Mouse (Mus musculus) forebrain, embryonic 12.5 days (tissue): Measurements from ENCODE around the gene Dnase2b. TPM values are rescaled to one million over a fixed set of nuclear protein-coding genes. Genes with fewer than 3 reads are reported as not detected.
A peak's percentile ranks its signal among the peaks of the same experiment; 100 is the strongest.

Experiments used
- ATAC-seq: fragments of 200-750 bp; cut with Nextera tagmentation; 2 replicates; pipeline ENCODE4 v1.8.0; 2017; ENCODE audit warnings: moderate TSS enrichment; ENCODE audit not compliant: low FRiP score
- H3K27ac ChIP-seq: fragments of 300-500 bp; sonication (generic); 2 replicates; pipeline ENCODE4 v1.5.1; 2016; ENCODE audit warnings: mild to moderate bottlenecking
- H3K27me3 ChIP-seq: fragments of 300-500 bp; sonication (generic); 2 replicates; pipeline ENCODE4 v1.6.1; 2016; ENCODE audit warnings: mild to moderate bottlenecking
- H3K36me3 ChIP-seq: fragments of 300-500 bp; sonication (generic); replicated peaks from 2 replicates; pipeline ENCODE4 v1.6.1; 2016; ENCODE audit warnings: mild to moderate bottlenecking
- H3K4me1 ChIP-seq: fragments of 300-500 bp; sonication (generic); 2 replicates; pipeline ENCODE4 v1.6.1; 2016
- H3K4me2 ChIP-seq: fragments of 300-500 bp; sonication (generic); 2 replicates; pipeline ENCODE4 v1.6.1; 2016; ENCODE audit warnings: mild to moderate bottlenecking, moderate library complexity
- H3K4me3 ChIP-seq: fragments of 300-500 bp; sonication (generic); replicated peaks from 2 replicates; pipeline ENCODE4 v1.5.1; 2016; ENCODE audit warnings: mild to moderate bottlenecking
- H3K9ac ChIP-seq: fragments of 300-500 bp; sonication (generic); 2 replicates; pipeline ENCODE4 v1.6.1; 2016; ENCODE audit warnings: mild to moderate bottlenecking
- H3K9me3 ChIP-seq: fragments of 300-500 bp; sonication (generic); 2 replicates; pipeline ENCODE4 v1.6.1; 2016
- WGBS: fragments of 180-500 bp; shearing (Covaris S2); methylation state at CpG from one replicate; pipeline ENCODE4 v1.1.7; 2016; 5-methylcytosine and 5-hydroxymethylcytosine counted together
- polyA plus RNA-seq: library from polyadenylated mRNA; unstranded; fragments of >200 nt; fragmentation: Nextera tagmentation; extraction: Ambion mirVana; gene quantifications from 2 replicates; pipeline ENCODE4 v1.2.1, GENCODE M21; 2016

Gene Dnase2b
- polyA plus RNA-seq, 1 experiment from 2014 or later, result not detected

DNA sequence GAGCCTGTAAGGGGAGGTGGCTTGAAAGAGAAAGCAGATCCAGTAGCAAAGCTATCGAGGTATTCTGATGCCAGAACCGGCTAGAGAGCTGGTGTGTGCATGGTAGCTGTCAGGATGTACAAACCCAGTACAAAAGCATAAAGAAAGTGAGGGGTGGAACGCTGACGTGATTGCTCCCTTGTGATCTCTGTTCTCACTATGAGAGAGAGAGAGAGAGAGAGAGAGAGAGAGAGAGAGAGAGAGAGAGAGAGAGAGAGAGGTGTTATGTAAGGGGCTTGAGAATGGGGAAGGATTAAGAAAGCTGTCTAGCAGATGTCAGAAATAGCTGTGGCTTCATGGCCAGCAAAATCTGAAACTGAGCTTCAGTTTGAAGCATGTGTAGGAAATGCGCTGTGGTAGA, 31.5 kb downstream of the Dnase2b start:
- no peak overlapping the region for H3K4me2 ChIP-seq
- no peaks in the 10 kb centered on the region for H3K4me1 ChIP-seq
- H3K36me3 ChIP-seq, result no peaks in the 10 kb centered on the region
- no peak overlapping the region for H3K4me3 ChIP-seq
- H3K9ac ChIP-seq, result no peak overlapping the region
- no peaks in the 10 kb centered on the region for H3K27me3 ChIP-seq
- H3K27ac ChIP-seq, result no peak overlapping the region
- H3K9me3 ChIP-seq, result no peaks in the 10 kb centered on the region
- WGBS, result 69% methylated on average over 5 of the region's 5 CpGs
- ATAC-seq, result no peak

- H3K27ac ChIP-seq, result no peak overlapping the region
- no peak overlapping the region for H3K9ac ChIP-seq
- no peaks in the 10 kb centered on the region for H3K27me3 ChIP-seq
- H3K4me1 ChIP-seq, result no peaks in the 10 kb centered on the region
- H3K36me3 ChIP-seq, result no peaks in the 10 kb centered on the region
- H3K9me3 ChIP-seq, result no peaks in the 10 kb centered on the region
- ATAC-seq, result no peak
- H3K4me2 ChIP-seq, result no peak overlapping the region
- WGBS, result 88% methylated on average over 4 of the region's 4 CpGs
- no peak overlapping the region for H3K4me3 ChIP-seq
These were observed 31.9 kb downstream of the Dnase2b start for GRCm38 (mm10) chr3:146583478-146583877.

GRCm38 (mm10) chr3:146580039-146580729, 35.2 kb downstream of the Dnase2b start:
- ATAC-seq, result no peak
- H3K27me3 ChIP-seq, result no peaks in the 10 kb centered on the region
- H3K9ac ChIP-seq, result no peak overlapping the region
- H3K4me2 ChIP-seq, result no peak overlapping the region
- no peak overlapping the region for H3K27ac ChIP-seq
- no peaks in the 10 kb centered on the region for H3K9me3 ChIP-seq
- H3K4me1 ChIP-seq, result no peaks in the 10 kb centered on the region
- no peaks in the 10 kb centered on the region for H3K36me3 ChIP-seq
- 91% methylated on average over 3 of the region's 3 CpGs for WGBS
- H3K4me3 ChIP-seq, result no peak overlapping the region

- Histone ChIP-seq H3K9me3 (no peaks in the 10 kb centered on the region), H3K4me3 (no peak overlapping the region), H3K4me1 (no peaks in the 10 kb centered on the region), H3K4me2 (no peak overlapping the region), H3K27ac (no peak overlapping the region), H3K36me3 (no peaks in the 10 kb centered on the region), H3K27me3 (no peaks in the 10 kb centered on the region), H3K9ac (no peak overlapping the region)
- WGBS, result 65% methylated on average over 2 of the region's 2 CpGs
- no peak for ATAC-seq
These were observed 37.8 kb downstream of the Dnase2b start for GRCm38 (mm10) chr3:146577591-146577990.

DNA sequence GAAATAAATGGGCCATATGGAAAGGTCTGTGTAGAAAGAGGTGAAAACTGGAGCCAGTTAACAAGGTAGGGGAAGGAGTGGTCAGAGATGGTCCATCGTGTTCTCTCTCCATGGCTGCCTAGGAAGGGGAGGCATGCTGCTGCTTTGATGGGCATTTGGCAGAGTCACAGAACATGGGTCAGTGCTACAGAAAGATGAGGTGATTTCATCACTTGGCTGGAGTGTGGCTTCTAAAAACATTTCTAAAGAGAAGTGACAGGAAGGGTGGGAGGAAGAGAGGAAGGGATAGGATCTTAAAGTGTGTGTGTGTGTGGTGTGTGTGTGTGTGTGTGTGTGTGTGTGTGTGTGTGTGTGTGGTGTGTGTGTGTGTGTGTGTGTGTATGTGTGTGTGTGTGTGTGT, 44.1 kb downstream of the Dnase2b start:
- Histone ChIP-seq H3K4me2 (no peak overlapping the region), H3K9ac (no peak overlapping the region), H3K27me3 (no peaks in the 10 kb centered on the region), H3K4me3 (no peak overlapping the region), H3K27ac (no peak overlapping the region), H3K9me3 (no peaks in the 10 kb centered on the region), H3K4me1 (no peaks in the 10 kb centered on the region), H3K36me3 (no peaks in the 10 kb centered on the region)
- WGBS, result 70% methylated on average over 1 of the region's 1 CpGs
- ATAC-seq, result no peak

- WGBS, result 85% methylated on average over 6 of the region's 6 CpGs
- H3K27me3 ChIP-seq, result no peaks in the 10 kb centered on the region
These were observed 44.5 kb downstream of the Dnase2b start for GRCm38 (mm10) chr3:146570939-146571338.

DNA sequence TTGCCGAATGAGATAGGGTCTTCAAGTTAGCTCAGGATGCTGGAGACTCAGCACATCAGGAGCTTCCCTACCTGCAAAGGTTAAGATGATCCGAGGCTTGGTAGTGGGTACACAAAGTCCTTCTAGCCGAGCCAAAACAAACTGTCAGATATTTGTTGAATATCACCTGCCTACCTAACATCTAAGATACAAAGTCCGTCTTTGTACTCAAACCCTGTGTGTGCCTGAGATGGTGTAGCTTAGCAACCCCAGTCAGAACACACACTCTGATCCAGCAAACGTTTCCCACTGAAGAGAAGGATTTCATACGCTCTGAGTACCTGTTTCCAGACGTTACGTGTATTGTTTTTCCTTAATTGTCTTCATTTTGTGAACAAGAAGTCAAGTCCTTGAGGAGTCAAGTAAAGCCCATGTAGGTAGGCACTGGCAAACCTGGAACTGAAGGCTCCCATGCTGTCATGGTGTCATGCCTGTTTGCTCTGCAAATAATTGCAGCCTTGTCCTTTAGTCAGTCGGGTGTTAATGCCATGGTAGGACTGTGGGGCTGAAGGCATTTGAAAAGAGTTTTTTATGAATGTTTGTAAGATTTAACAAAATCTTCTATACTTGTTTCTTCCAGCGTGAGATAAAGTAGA, 45.1 kb downstream of the Dnase2b start, which contains the start of gene Uox:
TSS of gene Uox (plus strand) at position 279 of the 635 bp plus-strand sequence.
- Histone ChIP-seq H3K9ac (no peak within 1 kb of the TSS), H3K36me3 (no peaks in the 10 kb centered on the region), H3K9me3 (no peaks in the 10 kb centered on the region), H3K27ac (no peak within 1 kb of the TSS), H3K27me3 (no peaks in the 10 kb centered on the region), H3K4me1 (no peaks in the 10 kb centered on the region), H3K4me2 (no peak within 1 kb of the TSS), H3K4me3 (no peak within 1 kb of the TSS)
- WGBS, result 87% methylated on average over 10 of the region's 10 CpGs
- ATAC-seq, result no peak

More at GRCm38 (mm10) chr3:146570939-146571338, 44.5 kb downstream of the Dnase2b start:
- Histone ChIP-seq H3K9me3 (no peaks in the 10 kb centered on the region), H3K36me3 (no peaks in the 10 kb centered on the region), H3K4me3 (no peak overlapping the region), H3K4me2 (no peak overlapping the region), H3K9ac (no peak overlapping the region), H3K27ac (no peak overlapping the region), H3K4me1 (no peaks in the 10 kb centered on the region)
- no peak for ATAC-seq

DNA sequence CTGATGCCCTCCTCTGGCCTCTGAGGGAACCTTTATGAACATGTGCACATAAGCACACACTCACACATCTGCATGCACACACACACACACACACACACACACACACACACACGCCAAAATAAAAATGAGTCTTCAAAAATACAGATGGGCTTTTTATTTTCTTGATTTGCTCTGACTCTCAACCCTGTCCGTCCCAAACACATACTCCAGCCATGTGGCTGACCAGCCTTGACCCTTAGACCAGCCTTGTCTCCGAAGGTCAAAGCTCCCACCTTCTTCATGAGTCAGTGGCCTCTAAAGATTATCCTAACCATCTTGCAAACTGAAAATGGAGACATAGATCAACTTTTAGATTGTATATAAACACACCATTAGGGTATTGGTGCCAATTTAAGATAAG, 45.8 kb downstream of the Dnase2b start:
- no peak overlapping the region for H3K4me3 ChIP-seq
- H3K9me3 ChIP-seq, result no peaks in the 10 kb centered on the region
- H3K4me2 ChIP-seq, result no peak overlapping the region
- H3K36me3 ChIP-seq, result no peaks in the 10 kb centered on the region
- no peak overlapping the region for H3K9ac ChIP-seq
- 0 out of 2 replicates have a peak, but pooled peaks cover 3% of the 10 kb centered on the region for H3K4me1 ChIP-seq
- no peaks in the 10 kb centered on the region for H3K27me3 ChIP-seq
- ATAC-seq, result no peak
- WGBS, result 89% methylated on average over 3 of the region's 3 CpGs
- no peak overlapping the region for H3K27ac ChIP-seq

DNA sequence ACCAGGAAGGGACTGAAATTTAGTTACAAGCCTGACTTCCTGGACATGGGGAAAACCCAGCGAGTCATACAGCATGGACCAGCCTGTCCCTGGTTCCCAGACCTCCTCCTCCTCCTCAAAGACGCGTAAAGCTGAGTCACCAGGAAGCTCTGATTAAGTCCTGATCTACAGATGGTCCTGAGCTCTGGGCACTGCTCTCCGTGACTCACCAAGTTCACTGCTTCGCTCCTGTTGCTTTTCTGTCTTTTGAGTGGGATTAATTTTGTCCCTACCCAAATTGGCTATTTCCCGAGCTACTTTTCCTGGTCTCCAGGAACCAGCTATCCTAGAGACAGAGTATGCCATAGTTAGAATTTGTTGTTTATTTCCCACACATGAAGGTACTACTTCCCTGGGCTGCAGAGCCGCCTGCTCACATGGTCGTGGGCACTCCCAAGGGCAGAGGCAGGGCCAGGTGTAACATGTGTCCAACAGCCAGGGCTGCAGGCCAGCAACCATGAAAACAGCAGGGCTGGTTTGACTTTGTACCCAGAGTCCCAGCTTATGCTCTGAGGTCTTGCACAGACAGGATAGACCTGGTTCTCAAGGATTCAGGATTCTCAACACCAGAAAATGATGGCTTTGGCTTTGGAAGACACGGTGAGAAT, 47.4 kb downstream of the Dnase2b start:
- Histone ChIP-seq H3K36me3 (no peaks in the 10 kb centered on the region), H3K27me3 (no peaks in the 10 kb centered on the region), H3K9me3 (no peaks in the 10 kb centered on the region), H3K4me1 (0 out of 2 replicates have a peak, but pooled peaks cover 4% of the 10 kb centered on the region), H3K4me3 (no peak overlapping the region), H3K4me2 (no peak overlapping the region), H3K9ac (no peak overlapping the region), H3K27ac (no peak overlapping the region)
- no peak for ATAC-seq
- WGBS, result 88% methylated on average over 9 of the region's 9 CpGs

- 85% methylated on average over 7 of the region's 7 CpGs for WGBS
- Histone ChIP-seq H3K9ac (no peak overlapping the region), H3K9me3 (no peaks in the 10 kb centered on the region), H3K4me3 (no peak overlapping the region), H3K4me2 (no peak overlapping the region), H3K27me3 (no peaks in the 10 kb centered on the region), H3K27ac (no peak overlapping the region), H3K4me1 (0 out of 2 replicates have a peak, but pooled peaks cover 4% of the 10 kb centered on the region), H3K36me3 (no peaks in the 10 kb centered on the region)
- no peak for ATAC-seq
These were observed 48.0 kb downstream of the Dnase2b start for GRCm38 (mm10) chr3:146567366-146567765.

DNA sequence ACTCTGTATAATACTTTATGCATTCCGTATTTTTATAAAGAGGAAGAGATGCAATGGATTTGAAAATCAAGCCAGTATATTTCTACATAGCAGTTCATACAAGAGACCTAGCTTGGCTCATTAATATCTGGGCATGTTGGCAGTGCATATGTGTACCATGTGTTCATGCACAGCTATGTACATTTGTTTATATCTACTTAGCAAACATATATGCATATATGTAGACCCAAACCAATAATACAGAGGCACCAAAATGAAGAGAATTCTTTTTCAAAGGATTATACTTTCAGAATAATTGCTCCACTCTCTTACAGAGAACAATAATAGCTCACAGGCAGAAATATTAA, 50.4 kb downstream of the Dnase2b start:
- no peaks in the 10 kb centered on the region for H3K9me3 ChIP-seq
- 90% methylated on average over 1 of the region's 1 CpGs for WGBS
- H3K27me3 ChIP-seq, result no peaks in the 10 kb centered on the region
- H3K4me3 ChIP-seq, result no peak overlapping the region
- no peak overlapping the region for H3K4me2 ChIP-seq
- no peak for ATAC-seq
- H3K9ac ChIP-seq, result no peak overlapping the region
- 0 out of 2 replicates have a peak, but pooled peaks cover 4% of the 10 kb centered on the region for H3K4me1 ChIP-seq
- H3K36me3 ChIP-seq, result no peaks in the 10 kb centered on the region
- H3K27ac ChIP-seq, result no peak overlapping the region

GRCm38 (mm10) chr3:146564268-146565064, 50.9 kb downstream of the Dnase2b start:
- H3K9me3 ChIP-seq, result no peaks in the 10 kb centered on the region
- H3K36me3 ChIP-seq, result no peaks in the 10 kb centered on the region
- H3K27me3 ChIP-seq, result no peaks in the 10 kb centered on the region
- H3K27ac ChIP-seq, result no peak overlapping the region
- 0 out of 2 replicates have a peak, but pooled peaks cover 4% of the 10 kb centered on the region for H3K4me1 ChIP-seq
- ATAC-seq, result peak; percentile 61
- H3K4me3 ChIP-seq, result no peak overlapping the region
- WGBS, result 28% methylated on average over 14 of the region's 14 CpGs
- no peak overlapping the region for H3K4me2 ChIP-seq
- no peak overlapping the region for H3K9ac ChIP-seq
